Mouse (Mus musculus): Measurements from ENCODE around the gene Ocel1. TPM values are rescaled to one million over a fixed set of nuclear protein-coding genes. Genes with fewer than 3 reads are reported as not detected.
A peak's percentile ranks its signal among the peaks of the same experiment; 100 is the strongest.

Ocel1 gene
- polyA plus RNA-seq, 1 experiment from 2014 or later: 8.1 TPM

GRCm38 (mm10) chr8:71400826-71401225, 29.7 kb downstream of the Ocel1 start:
- no peak overlapping the region for H3K4me3 ChIP-seq (replicated peaks; ENCODE audit: low read depth, low read length)
- H3K9me3 ChIP-seq (replicated peaks; ENCODE audit: low read length): no peaks in the 10 kb centered on the region
- TF ChIP-seq CTCF (IDR thresholded peaks at IDR 0.05; ENCODE audit: low read depth): no peak
- no peak overlapping the region for H3K4me2 ChIP-seq (ENCODE audit: low read length)
- H3K4me1 ChIP-seq (replicated peaks; ENCODE audit: insufficient read depth, low read length): peaks cover 8% of the 10 kb centered on the region; the same call in 1 of the 2 replicates
- no peak overlapping the region for H3K27ac ChIP-seq
- DNase-seq (ENCODE audit: low spot score): no peak
- no peak overlapping the region for H3K9ac ChIP-seq (ENCODE audit: low read depth, low read length)
- ATAC-seq (replicated peaks; ENCODE audit: low FRiP score, low read depth): no peak
- peaks cover 13% of the 10 kb centered on the region; the same call in 1 of the 2 replicates for H3K36me3 ChIP-seq (ENCODE audit: insufficient read depth, low read length)
- no peaks in the 10 kb centered on the region for H3K27me3 ChIP-seq (ENCODE audit: insufficient read depth, low read length)
- WGBS: 93% methylated on average over 2 of the region's 2 CpGs

- H3K4me2 ChIP-seq (ENCODE audit: low read length): no peak overlapping the region
- H3K4me1 ChIP-seq (replicated peaks; ENCODE audit: insufficient read depth, low read length): peaks cover 11% of the 10 kb centered on the region
- ATAC-seq (replicated peaks; ENCODE audit: low FRiP score, low read depth) (no peak), DNase-seq (ENCODE audit: low spot score) (no peak)
- no peak overlapping the region for H3K27ac ChIP-seq
- no peak overlapping the region for H3K4me3 ChIP-seq (replicated peaks; ENCODE audit: low read depth, low read length)
- H3K9ac ChIP-seq (ENCODE audit: low read depth, low read length): no peak overlapping the region
- no peaks in the 10 kb centered on the region for H3K9me3 ChIP-seq (replicated peaks; ENCODE audit: low read length)
- peaks cover 13% of the 10 kb centered on the region; the same call in 1 of the 2 replicates for H3K36me3 ChIP-seq (ENCODE audit: insufficient read depth, low read length)
- no peaks in the 10 kb centered on the region for H3K27me3 ChIP-seq (ENCODE audit: insufficient read depth, low read length)
- TF ChIP-seq CTCF (IDR thresholded peaks at IDR 0.05; ENCODE audit: low read depth): 0 out of 2 replicates have a peak, but pooled peaks have one; percentile 1
Observed at GRCm38 (mm10) chr8:71401454-71401853, 30.4 kb downstream of the Ocel1 start.

- no peaks in the 10 kb centered on the region for H3K27me3 ChIP-seq (ENCODE audit: insufficient read depth, low read length)
- TF ChIP-seq CTCF (IDR thresholded peaks at IDR 0.05; ENCODE audit: low read depth): no peak
- WGBS: 85% methylated on average over 9 of the region's 9 CpGs
- H3K4me3 ChIP-seq (replicated peaks; ENCODE audit: low read depth, low read length): no peak overlapping the region
- H3K4me2 ChIP-seq (ENCODE audit: low read length): no peak overlapping the region
- H3K9me3 ChIP-seq (replicated peaks; ENCODE audit: low read length): no peaks in the 10 kb centered on the region
- H3K27ac ChIP-seq: no peak overlapping the region
- no peak for DNase-seq (ENCODE audit: low spot score)
- peaks cover 13% of the 10 kb centered on the region; the same call in 1 of the 2 replicates for H3K36me3 ChIP-seq (ENCODE audit: insufficient read depth, low read length)
- H3K9ac ChIP-seq (ENCODE audit: low read depth, low read length): no peak overlapping the region
- H3K4me1 ChIP-seq (replicated peaks; ENCODE audit: insufficient read depth, low read length): peaks cover 9% of the 10 kb centered on the region
- ATAC-seq (replicated peaks; ENCODE audit: low FRiP score, low read depth): no peak
Observed at GRCm38 (mm10) chr8:71402446-71402964, 31.4 kb downstream of the Ocel1 start.

- Histone ChIP-seq H3K9ac (ENCODE audit: low read depth, low read length) (no peak overlapping the region), H3K9me3 (replicated peaks; ENCODE audit: low read length) (no peaks in the 10 kb centered on the region), H3K27ac (no peak overlapping the region), H3K4me1 (replicated peaks; ENCODE audit: insufficient read depth, low read length) (peaks cover 7% of the 10 kb centered on the region), H3K36me3 (ENCODE audit: insufficient read depth, low read length) (peaks cover 11% of the 10 kb centered on the region; the same call in 1 of the 2 replicates), H3K27me3 (ENCODE audit: insufficient read depth, low read length) (no peaks in the 10 kb centered on the region), H3K4me3 (replicated peaks; ENCODE audit: low read depth, low read length) (no peak overlapping the region), H3K4me2 (ENCODE audit: low read length) (no peak overlapping the region)
- TF ChIP-seq CTCF (IDR thresholded peaks at IDR 0.05; ENCODE audit: low read depth): no peak
- 68% methylated on average over 6 of the region's 6 CpGs for WGBS
- ATAC-seq (replicated peaks; ENCODE audit: low FRiP score, low read depth): no peak
- no peak for DNase-seq (ENCODE audit: low spot score)
Observed at GRCm38 (mm10) chr8:71403107-71403885, 32.2 kb downstream of the Ocel1 start.

GRCm38 (mm10) chr8:71404011-71404410, 32.9 kb downstream of the Ocel1 start:
- 89% methylated on average over 8 of the region's 8 CpGs for WGBS
- H3K36me3 ChIP-seq (ENCODE audit: insufficient read depth, low read length): peaks cover 9% of the 10 kb centered on the region; the same call in 1 of the 2 replicates
- H3K4me1 ChIP-seq (replicated peaks; ENCODE audit: insufficient read depth, low read length): peaks cover 7% of the 10 kb centered on the region
- DNase-seq (ENCODE audit: low spot score) (no peak), ATAC-seq (replicated peaks; ENCODE audit: low FRiP score, low read depth) (no peak)
- H3K27ac ChIP-seq: no peak overlapping the region
- no peaks in the 10 kb centered on the region for H3K9me3 ChIP-seq (replicated peaks; ENCODE audit: low read length)
- no peak overlapping the region for H3K4me3 ChIP-seq (replicated peaks; ENCODE audit: low read depth, low read length)
- H3K9ac ChIP-seq (ENCODE audit: low read depth, low read length): no peak overlapping the region
- H3K4me2 ChIP-seq (ENCODE audit: low read length): no peak overlapping the region
- no peak for TF ChIP-seq CTCF (IDR thresholded peaks at IDR 0.05; ENCODE audit: low read depth)
- no peaks in the 10 kb centered on the region for H3K27me3 ChIP-seq (ENCODE audit: insufficient read depth, low read length)

GRCm38 (mm10) chr8:71404951-71405351, 33.9 kb downstream of the Ocel1 start:
- Histone ChIP-seq H3K9me3 (replicated peaks; ENCODE audit: low read length) (no peaks in the 10 kb centered on the region), H3K4me1 (replicated peaks; ENCODE audit: insufficient read depth, low read length) (peaks cover 7% of the 10 kb centered on the region), H3K4me2 (ENCODE audit: low read length) (no peak overlapping the region), H3K36me3 (ENCODE audit: insufficient read depth, low read length) (0 out of 2 replicates have a peak, but pooled peaks cover 4% of the 10 kb centered on the region), H3K9ac (ENCODE audit: low read depth, low read length) (no peak overlapping the region), H3K27ac (no peak overlapping the region), H3K4me3 (replicated peaks; ENCODE audit: low read depth, low read length) (peak overlapping the region; percentile 44; the same call in 1 of the 2 replicates), H3K27me3 (ENCODE audit: insufficient read depth, low read length) (no peaks in the 10 kb centered on the region)
- TF ChIP-seq CTCF (IDR thresholded peaks at IDR 0.05; ENCODE audit: low read depth): no peak
- DNase-seq (ENCODE audit: low spot score) (no peak), ATAC-seq (replicated peaks; ENCODE audit: low FRiP score, low read depth) (no peak)
- WGBS: 66% methylated on average over 9 of the region's 9 CpGs

All from kidney, postnatal 0 days (tissue).